In the genomic region with DNA sequence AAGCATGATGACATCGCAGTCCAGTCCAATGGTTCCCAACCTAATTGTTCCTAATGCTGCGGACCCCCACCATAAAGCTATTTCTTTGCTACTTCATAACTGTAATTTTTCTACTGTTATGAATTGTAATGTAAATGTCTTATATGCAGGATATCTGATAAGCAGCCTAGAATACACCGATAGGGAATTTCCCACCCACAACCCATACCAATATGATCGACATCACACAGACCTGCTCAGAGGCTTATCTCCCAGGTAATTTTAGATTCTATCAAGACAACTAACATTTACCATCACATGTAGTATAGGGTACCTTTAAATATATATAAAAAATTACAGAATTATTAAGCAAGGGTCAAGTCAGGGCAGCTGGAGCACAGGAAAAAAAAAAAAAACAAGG, we compare ENCODE assay signal across 30 mouse cellular contexts. TPM values are rescaled to one million over a fixed set of nuclear protein-coding genes. Genes with fewer than 3 reads are reported as not detected.
DNase-seq lines count a peak whose midpoint lies in the region; ATAC-seq and TF ChIP-seq lines count a peak whose summit lies in the region.
"Had no signal": no experiment of that assay in that cellular context is flagged by ENCODE, and none has a peak within 500 bp of the region (broad histone marks: within the 10 kb centered on the region; RNA-seq: fewer than 3 reads in every experiment).

No protein-coding gene starts in this region.

- peaks cover 23% of the 10 kb centered on the region for H3K4me1 ChIP-seq in kidney, embryonic 16.5 days (ENCODE audit: insufficient read depth, low read length)
- H3K4me1 ChIP-seq: hindbrain, embryonic 12.5 days; hindbrain, embryonic 15.5 days had no signal

- no peak overlapping the region for H3K9ac ChIP-seq in kidney, embryonic 16.5 days (replicated peaks; ENCODE audit: low read length)
- H3K9ac ChIP-seq: embryonic facial prominence, embryonic 13.5 days; forebrain, embryonic 13.5 days; heart, embryonic 13.5 days; hindbrain, embryonic 12.5 days; hindbrain, embryonic 15.5 days had no signal

- no peaks in the 10 kb centered on the region for H3K36me3 ChIP-seq in kidney, embryonic 16.5 days (ENCODE audit: insufficient read depth, low read length)
- H3K36me3 ChIP-seq: embryonic facial prominence, embryonic 13.5 days; forebrain, embryonic 10.5 days; G1E; heart, embryonic 10.5 days; heart, embryonic 13.5 days; hindbrain, embryonic 12.5 days; hindbrain, embryonic 15.5 days had no signal

- no peak for ATAC-seq in kidney, embryonic 16.5 days (ENCODE audit: low FRiP score, low TSS enrichment)
- ATAC-seq: forebrain, embryonic 13.5 days; forebrain, embryonic 16.5 days; Patski had no signal

- DNase-seq in layer of hippocampus, adult 2 months (ENCODE audit: low spot score in 2 of 2), result no peak
- no peak for DNase-seq in layer of hippocampus, adult 9-10 months (ENCODE audit: low spot score)
- peak; percentile 66 for DNase-seq in CD4-positive, CD25-positive, alpha-beta regulatory T cell, adult 2 months (ENCODE audit: low read depth, low spot score)
- DNase-seq in induced T-regulatory cell, adult 2 months (ENCODE audit: low read depth), result peak; percentile 68
- no peak for DNase-seq in frontal cortex, postnatal 36 days (ENCODE audit: low spot score in 2 of 2)
- DNase-seq: adrenal gland, adult 2 months; adrenal gland, postnatal 14 days; B cell, adult 2 months; cerebellum, adult 11 months; cerebellum, adult 2 months; cerebellum, adult 9-11 months; cerebellum, postnatal 25 days; gastrocnemius, postnatal 10 days; gastrocnemius, postnatal 36 days; heart, adult 2 months; heart, postnatal 14 days; heart, postnatal 4 days; kidney, adult 2 months had no signal

- no peak for TF ChIP-seq CTCF in layer of hippocampus, adult 2 months (conservative IDR thresholded peaks at IDR 0.05)

- no peaks in the 10 kb centered on the region for H3K9me3 ChIP-seq in kidney, embryonic 16.5 days (ENCODE audit: low read length)
- H3K9me3 ChIP-seq: embryonic facial prominence, embryonic 13.5 days; forebrain, embryonic 10.5 days; forebrain, embryonic 13.5 days; G1E; heart, embryonic 10.5 days; heart, embryonic 13.5 days; hindbrain, embryonic 12.5 days; hindbrain, embryonic 15.5 days had no signal

- H3K4me3 ChIP-seq in layer of hippocampus, adult 2 months, result no peak overlapping the region
- no peak overlapping the region for H3K4me3 ChIP-seq in kidney, embryonic 16.5 days (ENCODE audit: low read length)
- H3K4me3 ChIP-seq: embryonic facial prominence, embryonic 13.5 days; forebrain, embryonic 10.5 days; forebrain, embryonic 13.5 days; heart, adult 2 months; heart, embryonic 10.5 days; heart, embryonic 13.5 days; hindbrain, embryonic 12.5 days; hindbrain, embryonic 15.5 days had no signal

- no peak overlapping the region for H3K4me2 ChIP-seq in kidney, embryonic 16.5 days (replicated peaks; ENCODE audit: low read depth, low read length)
- H3K4me2 ChIP-seq: embryonic facial prominence, embryonic 13.5 days; forebrain, embryonic 13.5 days; heart, embryonic 13.5 days; hindbrain, embryonic 12.5 days; hindbrain, embryonic 15.5 days had no signal

- H3K27ac ChIP-seq in layer of hippocampus, adult 2 months, result peak overlapping the region; percentile 74; the same call in 1 of the 2 replicates
- no peak overlapping the region for H3K27ac ChIP-seq in kidney, embryonic 16.5 days (ENCODE audit: low read length)
- H3K27ac ChIP-seq: forebrain, embryonic 10.5 days; forebrain, embryonic 13.5 days; heart, adult 2 months; heart, embryonic 10.5 days; heart, embryonic 13.5 days; hindbrain, embryonic 12.5 days; hindbrain, embryonic 15.5 days had no signal

- WGBS in kidney, embryonic 16.5 days, result 80% methylated on average over 4 of the region's 4 CpGs

- no peaks in the 10 kb centered on the region for H3K27me3 ChIP-seq in kidney, embryonic 16.5 days (ENCODE audit: insufficient read depth, low read length)
- H3K27me3 ChIP-seq: CH12.LX; embryonic facial prominence, embryonic 13.5 days; forebrain, embryonic 13.5 days; heart, embryonic 13.5 days; hindbrain, embryonic 12.5 days; hindbrain, embryonic 15.5 days; Patski had no signal

RNA-seq across cellular contexts. Expression of gene Lamb3, which starts 18.6 kb away (rescaled TPM):
- 1 to 10 TPM in 1 of 2 experiments, under 1 TPM in 1; 0.82 to 1.4 TPM for total RNA-seq in layer of hippocampus, adult 2 months (2021)
- 1.2 and 2.3 TPM in 2 replicates for polyA plus RNA-seq in kidney, embryonic 16.5 days (2015; fragmentation: Nextera tagmentation; extraction: Ambion mirVana)

RNA-seq across cellular contexts. Expression of gene Traf3ip3, which starts 24.6 kb away (rescaled TPM):
- total RNA-seq in layer of hippocampus, adult 2 months (2021), result 1 to 10 TPM; 1.6 to 2.4 TPM
- polyA plus RNA-seq in kidney, embryonic 16.5 days (2015; fragmentation: Nextera tagmentation; extraction: Ambion mirVana), result 2.0 and 2.1 TPM in 2 replicates
- polyA plus RNA-seq: Patski had no signal

RNA-seq across cellular contexts. Expression of gene Hsd11b1, which starts 37.8 kb away (rescaled TPM):
- 10 to 100 TPM; 42.9 to 52.8 TPM for total RNA-seq in layer of hippocampus, adult 2 months (2021)
- 2.6 and 4.6 TPM in 2 replicates for polyA plus RNA-seq in kidney, embryonic 16.5 days (2015; fragmentation: Nextera tagmentation; extraction: Ambion mirVana)
- polyA plus RNA-seq: G1E had no signal

RNA-seq across cellular contexts. Expression of gene G0s2, which starts 46.9 kb away (rescaled TPM):
- total RNA-seq in layer of hippocampus, adult 2 months (2021), result 10 to 100 TPM in 1 of 2 experiments, 1 to 10 TPM in 1; 8.5 to 10.0 TPM
- 39.8 and 55.9 TPM in 2 replicates for polyA plus RNA-seq in kidney, embryonic 16.5 days (2015; fragmentation: Nextera tagmentation; extraction: Ambion mirVana)
- total RNA-seq: CH12.LX, G1E had no signal
- polyA plus RNA-seq: G1E, Patski had no signal

RNA-seq across cellular contexts. Expression of gene A130010J15Rik, which starts 58.3 kb away (rescaled TPM):
- total RNA-seq in layer of hippocampus, adult 2 months (2021), result 1 to 10 TPM; 5.1 to 5.3 TPM
- 16.1 and 17.1 TPM in 2 replicates for polyA plus RNA-seq in kidney, embryonic 16.5 days (2015; fragmentation: Nextera tagmentation; extraction: Ambion mirVana)

Comparison
In these comparisons a context has a peak if more than half of its experiments do, and no peak if none do; other contexts are left out.
1. DNase-seq: peak in CD4-positive, CD25-positive, alpha-beta regulatory T cell, adult 2 months (single experiment) and induced T-regulatory cell, adult 2 months (single experiment); none in layer of hippocampus, adult 2 months (0 of 2), layer of hippocampus, adult 9-10 months (single experiment) and frontal cortex, postnatal 36 days (0 of 2).